Mouse (Mus musculus) spleen, postnatal 36 days (tissue): ENCODE measurements around the gene Amt.
"Not testable (repeated sequence)": the region's sequence is repeated elsewhere in the genome, so short reads cannot be mapped to it uniquely, and the experiment has no call there.

ENCODE experiments used
- DNase-seq, 2 experiments: peaks; one replicate each; pipeline ENCODE4 v3.0.0; 2022; ENCODE audit warnings: low spot score in 2 of 2, mixed read lengths in 1 of 2

The Amt gene

DNA sequence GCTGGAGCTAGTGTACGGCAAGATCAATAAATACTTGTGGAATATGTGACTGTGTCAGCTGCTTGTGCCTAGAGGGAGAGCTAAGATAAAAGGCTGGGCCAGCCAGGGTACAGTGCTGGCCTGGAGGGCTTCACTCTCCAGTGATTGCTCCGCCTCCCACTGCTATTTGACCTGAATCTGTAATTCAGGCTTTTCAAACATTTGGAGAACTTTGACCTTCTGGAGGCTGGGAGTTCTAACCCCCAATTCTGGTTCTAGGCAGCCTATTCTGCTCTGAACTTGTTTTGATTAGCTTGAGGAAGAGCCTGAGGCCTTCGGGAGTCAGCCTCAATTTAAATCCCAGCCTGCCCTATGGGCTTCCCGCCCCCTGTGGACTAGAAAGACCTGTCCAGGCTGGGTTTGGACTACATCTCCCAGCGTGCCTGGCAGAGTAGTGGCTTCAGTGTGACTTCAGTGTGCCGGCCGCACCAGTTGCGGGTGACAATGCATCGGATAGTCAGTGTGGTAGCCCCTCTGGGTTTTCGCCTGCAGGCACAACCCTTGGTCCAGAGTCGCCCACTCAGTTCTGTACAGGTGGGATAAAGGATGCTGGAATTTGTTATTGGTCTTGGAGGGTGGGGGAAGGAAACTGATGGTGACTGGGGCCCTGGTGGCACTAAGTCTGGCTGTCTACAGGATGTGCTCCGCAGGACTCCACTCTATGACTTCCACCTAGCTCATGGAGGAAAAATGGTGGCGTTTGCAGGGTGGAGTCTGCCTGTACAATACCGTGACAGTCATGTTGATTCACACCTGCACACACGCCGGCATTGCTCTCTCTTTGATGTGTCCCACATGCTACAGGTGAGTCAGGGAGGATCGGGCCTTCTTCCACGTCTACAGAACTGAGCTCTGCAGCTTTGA lies at the start of gene Amt:
Amt (plus strand) TSS at position 401 of the 903 bp plus-strand sequence.
- DNase-seq = no peak

DNA sequence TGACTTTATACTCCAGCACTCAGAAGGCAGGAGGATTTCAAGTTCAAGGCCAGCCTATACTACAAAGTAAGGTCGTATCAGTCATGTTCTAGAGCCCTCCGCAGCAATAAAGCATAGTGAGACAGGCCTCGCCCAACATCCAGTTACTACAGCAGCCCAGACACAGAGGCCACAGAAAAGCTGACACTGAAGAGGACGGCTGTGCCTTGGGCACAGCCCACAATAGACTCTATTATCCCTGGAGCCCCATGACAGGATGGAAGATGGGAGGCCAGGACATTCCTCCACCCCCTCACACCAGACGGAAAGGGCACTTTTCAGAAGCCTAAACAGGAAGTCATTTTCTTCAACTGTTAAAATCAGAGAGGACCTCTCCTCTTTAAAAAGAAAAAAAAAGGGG lies 47.7 kb upstream of the Amt start:
- DNase-seq = no peak

DNA sequence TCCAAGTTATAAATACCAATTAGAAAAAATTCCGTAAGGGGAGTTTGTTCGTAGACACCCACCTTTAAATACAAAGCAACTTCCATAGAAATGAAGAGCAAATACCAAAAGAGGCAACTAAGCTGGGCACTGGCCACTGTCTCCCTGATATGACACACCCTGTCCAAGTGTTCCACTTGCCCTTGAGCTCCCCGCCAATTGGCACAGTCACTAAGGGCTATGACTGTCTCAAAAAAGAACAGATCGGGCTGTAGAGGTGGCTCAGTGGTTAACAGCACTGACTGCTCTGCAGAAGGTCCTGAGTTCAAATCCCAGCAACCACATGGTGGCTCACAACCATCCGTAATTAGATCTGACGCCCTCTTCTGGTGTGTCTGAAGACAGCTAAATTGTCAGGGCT lies 44.8 kb upstream of the Amt start:
- no peak for DNase-seq

DNA sequence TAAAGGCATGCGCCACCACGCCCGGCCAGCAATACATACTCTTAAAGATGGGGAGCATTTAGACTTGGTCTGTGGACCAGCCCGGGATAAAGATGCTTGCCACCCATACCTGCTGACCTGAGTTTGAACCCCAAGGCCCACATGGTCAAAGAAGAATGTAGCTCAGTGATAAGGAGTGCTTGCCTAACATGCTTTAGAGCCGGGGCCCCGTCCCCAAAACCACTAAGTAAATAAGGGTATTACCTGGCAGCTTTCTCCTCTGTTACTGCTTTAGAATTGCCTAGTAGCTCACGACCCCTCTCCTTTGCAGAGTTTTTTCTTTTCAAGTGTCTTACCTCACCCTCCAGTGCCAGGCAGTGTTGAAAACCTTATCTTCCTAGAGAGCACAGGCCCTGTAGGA lies 43.9 kb upstream of the Amt start:
- no peak for DNase-seq

DNA sequence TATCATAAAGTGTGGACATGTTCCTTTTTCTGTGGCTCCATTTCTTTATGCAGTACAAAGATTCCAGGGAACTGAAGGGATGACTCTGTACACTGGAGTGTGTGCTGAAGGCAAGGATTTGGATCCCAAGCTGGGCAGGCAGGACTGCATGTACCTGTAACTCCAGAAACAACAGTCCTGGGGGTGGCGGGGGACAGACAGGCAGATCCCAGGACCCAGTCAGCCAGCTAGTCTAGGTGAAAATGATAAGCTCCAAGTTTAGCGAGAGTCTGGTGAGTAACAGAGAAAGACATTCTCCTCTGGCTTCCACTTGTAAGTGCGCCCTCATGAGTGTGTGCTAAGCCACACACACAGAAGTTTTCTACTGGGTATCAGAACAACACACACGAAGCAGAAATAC lies 36.1 kb upstream of the Amt start:
- no peak for DNase-seq

DNA sequence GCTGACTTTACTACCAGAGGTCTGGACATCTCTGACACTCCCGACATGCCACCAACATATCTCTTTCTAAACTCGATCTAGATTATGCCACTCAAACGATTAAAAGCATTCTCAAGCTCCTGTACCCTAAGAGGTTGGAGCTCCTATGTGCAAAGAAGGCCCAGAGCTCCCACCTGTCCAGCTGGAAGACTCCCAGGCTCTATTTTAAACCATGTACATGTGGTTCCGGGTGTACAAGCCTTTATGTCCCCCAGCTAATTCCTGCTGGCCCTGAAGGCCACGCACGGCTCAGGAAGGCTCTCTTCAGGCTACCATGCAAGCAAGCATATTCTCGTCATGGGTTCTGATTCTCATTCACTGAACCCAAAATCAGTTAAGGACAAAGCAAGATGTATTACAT lies 34.8 kb upstream of the Amt start:
- no peak for DNase-seq

DNA sequence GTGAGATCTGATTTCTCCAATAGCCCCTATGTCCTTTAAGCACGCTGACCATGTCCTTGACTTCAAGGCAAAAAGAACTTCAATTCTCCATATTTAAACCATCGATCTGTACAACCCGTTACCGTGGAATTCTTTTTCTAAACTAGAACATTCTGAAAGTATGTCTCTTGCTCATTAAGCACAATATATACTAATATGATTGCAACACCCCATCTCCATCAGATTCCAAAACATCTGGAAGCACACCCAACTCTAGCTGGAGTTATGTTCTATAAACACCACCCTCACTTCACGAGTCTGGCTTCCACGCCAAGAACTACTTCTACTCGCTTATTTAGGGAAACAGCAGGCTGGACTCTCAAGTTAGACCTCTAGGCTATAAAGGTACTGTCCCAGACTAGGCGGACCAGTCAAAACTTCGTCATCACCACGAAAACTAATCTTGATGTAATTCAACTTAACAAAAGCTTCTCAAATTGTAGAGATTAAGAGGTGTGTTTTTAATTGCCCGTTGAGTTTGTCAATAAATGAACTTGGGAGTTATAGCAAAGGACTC lies 34.1 kb upstream of the Amt start:
- DNase-seq = no peak

DNA sequence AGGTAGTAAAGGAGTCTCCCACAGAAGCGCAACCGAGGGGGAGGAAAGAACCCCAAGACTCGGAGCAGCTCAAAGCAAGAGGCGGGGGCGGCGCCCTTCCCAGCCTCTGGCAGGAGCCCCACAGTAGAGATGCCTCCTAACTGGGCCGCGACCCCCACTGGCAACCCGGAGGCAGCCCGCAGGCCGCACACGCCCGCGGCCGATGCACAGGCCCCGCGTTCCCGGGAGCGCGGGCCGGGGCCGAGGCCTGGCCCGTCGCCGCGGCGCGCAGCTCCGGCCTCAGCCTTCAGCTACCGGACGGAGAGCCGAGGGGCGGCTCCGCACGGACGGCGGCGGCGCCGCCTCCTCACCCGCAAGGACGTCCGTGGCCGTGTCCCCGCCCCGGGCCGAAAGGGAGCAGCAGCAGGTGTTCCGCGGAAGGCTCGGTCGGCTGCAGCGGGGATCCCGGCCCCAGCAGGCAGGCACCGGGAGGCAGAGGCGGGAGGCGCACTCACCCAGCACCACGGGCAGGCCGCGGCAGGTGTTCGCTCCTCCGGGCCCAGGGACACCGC lies 33.4 kb upstream of the Amt start:
- DNase-seq = no peak

DNA sequence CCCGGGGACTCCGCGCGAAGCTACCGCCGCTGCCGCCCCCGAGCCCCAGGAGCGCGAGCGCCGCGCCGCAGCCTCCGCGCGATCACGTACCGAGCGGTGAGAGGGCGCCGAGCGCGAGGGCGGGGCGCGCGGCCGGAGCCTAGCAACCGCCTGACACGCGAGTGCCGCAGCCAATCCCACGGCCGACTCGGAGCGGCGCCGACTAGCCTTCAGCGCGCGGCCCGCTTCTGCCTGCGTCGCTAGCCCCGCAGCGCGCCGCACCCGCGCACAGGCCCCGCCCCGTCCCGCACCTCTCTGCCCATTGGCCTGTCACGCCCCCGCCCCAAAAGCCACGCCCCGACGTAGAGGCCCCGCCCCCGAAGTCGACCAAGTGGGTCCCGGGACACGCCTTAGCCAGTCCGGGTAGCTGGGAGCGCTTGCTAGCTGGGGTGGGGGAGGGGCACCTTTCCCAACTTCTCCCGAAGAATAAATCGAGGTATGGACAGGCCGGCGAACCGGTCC lies 32.9 kb upstream of the Amt start, which contains the start of gene Dag1:
Dag1 (minus strand) TSS at position 269 of the 501 bp plus-strand sequence.
- DNase-seq = peak; percentile 96

DNA sequence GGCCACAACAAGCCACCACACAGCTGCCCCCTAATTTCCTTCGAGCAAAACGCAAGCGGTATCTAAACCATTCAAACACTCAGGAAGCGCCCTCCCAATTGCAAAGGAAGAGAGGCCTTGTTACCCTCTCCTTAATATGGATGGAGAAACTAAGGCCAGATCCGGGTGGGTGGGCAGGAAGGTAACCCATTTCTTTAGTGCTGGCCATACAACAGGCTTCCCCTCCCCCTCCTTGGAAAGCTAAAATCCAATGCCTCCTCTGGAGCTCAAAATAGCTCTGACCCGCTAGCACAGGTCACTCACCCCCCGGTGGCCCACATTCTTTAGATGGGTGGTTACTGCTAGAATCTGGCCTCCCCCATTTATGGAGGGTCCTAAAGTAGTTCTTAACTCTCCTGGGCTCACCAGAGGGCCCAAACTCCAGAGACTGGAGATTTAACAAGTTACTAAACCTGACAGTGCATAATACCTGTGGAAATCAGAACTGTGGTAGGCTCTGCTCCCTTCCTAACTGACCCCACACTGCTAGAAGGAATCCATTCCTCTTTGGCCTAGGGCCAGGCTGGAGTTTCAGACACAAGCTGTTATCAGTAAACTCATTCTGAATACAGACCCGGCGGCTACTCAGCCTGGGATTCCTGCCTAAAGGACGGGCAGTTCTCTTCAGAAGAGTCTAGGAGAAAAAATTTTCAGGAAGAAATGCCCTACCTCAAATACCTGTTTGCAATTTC lies 32.3 kb upstream of the Amt start:
- peak in 1 of 2 experiments; percentile 18 for DNase-seq

DNA sequence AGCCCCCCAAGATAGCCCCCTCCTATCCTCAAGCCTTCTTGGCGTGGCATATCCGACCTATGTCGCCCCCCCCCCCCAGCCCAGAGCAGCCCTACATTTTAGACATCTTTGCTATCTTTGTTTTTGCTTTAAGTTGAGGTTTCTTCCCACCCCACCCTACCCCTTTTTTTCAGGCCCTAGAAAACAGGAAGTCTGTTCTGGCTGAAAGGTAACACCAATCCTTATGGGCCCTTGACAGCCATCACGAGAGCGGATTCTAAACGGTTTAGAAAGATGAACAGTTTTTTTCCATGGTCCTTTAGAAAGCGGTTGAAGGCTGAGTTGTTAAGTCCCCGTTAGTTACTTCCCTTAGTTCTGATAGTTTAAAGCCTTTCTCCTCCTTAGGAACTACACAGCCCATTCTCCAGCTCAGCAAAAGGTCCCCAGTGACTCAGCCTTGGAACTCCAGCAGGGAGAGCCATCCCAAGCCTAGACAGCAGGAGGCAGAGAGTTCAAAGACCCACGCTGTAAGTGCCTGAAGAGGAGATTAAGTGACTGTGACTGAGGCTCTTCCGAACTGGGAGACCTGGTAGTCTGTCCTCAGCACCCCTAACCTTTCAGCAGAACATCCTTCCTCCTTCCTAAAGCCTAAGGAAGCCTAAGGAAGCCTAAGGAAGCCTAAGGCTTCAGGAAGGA lies 30.3 kb upstream of the Amt start:
- peak; percentile 43 to 45 for DNase-seq

DNA sequence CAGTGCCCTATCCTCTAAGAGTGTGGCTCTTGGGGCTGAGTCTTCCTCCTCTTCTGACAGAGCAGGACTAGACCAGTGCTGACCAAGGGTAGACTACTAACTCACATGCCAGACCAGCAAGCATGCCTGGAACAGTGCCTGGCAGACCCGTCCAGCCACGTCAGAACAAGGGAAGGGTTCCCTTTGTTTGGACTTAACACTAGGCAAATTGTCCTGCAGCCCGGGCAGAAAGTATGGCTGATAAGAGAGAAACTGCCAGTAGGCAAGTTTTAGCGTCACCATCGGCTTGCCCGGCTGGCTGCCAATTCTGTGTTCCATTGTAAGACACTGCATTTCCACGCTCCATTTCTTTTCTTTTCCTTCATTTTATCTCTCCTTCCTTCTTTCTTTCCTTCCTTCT lies 29.0 kb upstream of the Amt start:
- no peak for DNase-seq

DNA sequence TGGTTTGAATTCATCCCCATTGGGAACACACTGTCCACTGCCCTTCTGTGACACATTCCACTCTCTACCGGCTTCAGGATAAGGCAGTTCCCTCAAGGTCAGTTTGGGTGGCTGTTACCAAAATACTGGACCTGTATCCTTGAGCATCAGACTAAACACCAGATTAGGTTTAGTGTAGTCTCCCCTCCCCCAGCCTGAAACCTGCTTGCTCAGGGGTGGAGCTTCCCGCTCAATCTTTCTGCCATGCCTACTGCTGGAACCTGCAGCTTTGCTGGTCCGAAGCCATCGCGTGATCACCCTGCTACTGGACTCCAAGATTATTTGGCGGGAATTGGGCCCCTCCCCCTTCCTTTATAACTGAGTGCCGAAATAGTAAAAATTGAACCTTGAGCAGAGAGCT lies 28.0 kb upstream of the Amt start:
- DNase-seq = not testable (repeated sequence)

DNA sequence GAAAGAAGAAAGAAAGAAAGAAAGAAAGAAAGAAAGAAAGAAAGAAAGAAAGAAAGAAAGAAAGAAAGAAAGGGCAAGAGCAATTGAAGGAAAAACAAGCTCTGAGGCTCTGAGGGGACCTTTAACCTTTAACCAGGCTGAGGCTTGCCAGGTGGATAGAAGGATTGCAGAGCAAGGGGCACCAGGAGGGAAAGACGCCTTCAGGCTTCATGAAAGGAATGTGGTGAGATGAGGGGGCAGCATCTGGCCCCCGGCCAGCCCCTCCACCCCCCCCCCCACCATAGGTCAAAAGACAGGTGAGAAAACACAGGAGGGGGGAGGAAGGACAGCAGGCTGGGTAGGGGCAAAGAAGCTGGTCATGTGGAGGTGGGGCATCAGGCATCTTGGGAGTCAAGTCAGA lies 24.7 kb upstream of the Amt start:
- DNase-seq = no peak

DNA sequence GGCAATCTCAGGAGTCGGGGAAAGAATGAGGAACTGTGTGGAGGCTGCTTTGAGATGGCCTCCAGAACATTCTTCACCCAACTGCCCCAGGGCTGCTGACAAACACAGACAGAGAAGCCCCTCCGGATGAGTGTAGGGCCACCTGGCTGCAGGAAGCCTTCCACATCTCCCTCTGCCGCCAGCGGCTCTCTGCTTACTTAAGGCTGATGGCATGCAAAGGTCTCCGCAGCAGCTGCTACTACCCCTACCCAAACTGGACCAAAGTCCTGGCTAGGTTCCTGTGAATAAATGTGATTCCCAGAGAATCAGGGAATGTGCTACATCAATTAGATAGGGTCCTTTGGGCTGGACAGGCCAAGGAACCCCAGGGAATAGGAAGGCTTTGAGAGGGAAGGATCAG lies 24.0 kb upstream of the Amt start:
- DNase-seq = no peak

DNA sequence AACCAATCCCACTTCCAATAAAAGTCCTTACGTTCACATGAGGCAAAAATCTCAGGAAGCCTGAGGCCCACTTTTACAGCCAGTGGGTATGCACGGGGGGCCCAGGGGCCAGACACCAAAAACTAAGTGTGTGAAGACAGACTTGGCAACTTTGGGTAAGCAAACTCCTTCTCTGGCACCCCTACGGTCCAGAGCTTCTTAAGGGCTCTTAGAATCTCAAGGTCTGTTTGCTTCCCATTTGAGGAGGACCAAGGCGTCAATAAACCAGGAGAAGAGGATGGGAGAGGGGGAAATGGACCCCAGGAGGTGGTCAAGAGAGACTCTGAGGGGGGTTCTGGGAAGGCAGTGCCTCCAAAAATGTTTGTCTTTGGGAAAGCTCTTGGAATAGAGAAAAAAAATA lies 23.2 kb upstream of the Amt start:
- DNase-seq = no peak

DNA sequence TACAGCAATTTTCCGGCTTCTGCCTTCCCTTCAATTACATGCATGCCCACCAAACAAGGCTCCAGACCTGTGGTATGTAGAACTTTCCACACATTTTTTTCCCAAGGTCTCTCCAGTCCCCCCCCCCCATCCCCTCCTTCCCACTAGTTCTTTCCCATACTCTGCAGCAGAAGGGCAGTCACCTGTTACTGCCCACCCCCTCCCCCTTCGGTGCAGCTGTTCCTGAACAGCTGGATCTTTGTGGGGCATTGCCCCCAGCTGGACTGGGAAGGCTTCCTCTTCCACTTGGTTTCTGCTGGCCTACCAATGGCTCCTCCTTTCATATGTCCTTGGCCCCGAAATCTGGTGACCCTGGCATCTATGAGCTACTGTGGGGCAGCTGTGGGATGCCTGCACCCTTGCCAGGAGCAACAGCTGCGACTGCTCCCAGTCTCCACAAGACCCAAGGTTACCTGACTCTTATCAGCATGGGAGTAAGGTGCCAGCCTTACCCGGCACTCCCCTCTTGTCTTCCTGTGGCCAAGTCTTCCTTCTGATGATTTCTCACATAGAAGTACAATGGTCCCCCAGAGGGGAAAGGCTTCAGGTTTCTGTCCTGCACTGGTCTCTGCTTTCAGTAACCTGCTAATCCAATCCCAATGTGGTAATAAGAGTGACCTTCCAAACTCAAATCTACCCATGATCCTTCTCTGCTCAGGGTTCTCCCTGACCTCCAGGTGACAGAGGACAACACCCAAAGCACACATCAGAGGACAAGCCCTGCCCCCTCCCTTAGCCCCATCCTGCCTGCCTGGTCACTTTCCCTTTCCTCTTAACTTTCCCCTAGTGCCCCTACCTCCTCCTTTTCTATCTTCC lies 21.9 kb upstream of the Amt start:
- no peak for DNase-seq

DNA sequence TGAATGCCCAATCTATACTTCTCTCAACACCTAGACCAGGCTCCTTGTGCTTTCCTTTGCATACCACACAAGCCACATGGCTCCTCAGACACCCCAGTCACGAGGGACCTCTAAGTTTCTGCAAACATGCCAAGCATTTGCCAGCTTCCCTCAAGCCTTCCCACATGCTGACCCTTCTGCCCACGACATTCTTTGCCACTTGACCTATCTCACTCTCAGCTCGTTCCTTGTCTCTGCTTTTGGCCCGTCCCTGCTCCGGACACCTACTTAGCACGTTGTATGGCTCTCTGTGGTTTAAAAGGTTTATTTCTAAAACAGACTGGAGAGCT lies 21.4 kb upstream of the Amt start:
- DNase-seq = no peak

DNA sequence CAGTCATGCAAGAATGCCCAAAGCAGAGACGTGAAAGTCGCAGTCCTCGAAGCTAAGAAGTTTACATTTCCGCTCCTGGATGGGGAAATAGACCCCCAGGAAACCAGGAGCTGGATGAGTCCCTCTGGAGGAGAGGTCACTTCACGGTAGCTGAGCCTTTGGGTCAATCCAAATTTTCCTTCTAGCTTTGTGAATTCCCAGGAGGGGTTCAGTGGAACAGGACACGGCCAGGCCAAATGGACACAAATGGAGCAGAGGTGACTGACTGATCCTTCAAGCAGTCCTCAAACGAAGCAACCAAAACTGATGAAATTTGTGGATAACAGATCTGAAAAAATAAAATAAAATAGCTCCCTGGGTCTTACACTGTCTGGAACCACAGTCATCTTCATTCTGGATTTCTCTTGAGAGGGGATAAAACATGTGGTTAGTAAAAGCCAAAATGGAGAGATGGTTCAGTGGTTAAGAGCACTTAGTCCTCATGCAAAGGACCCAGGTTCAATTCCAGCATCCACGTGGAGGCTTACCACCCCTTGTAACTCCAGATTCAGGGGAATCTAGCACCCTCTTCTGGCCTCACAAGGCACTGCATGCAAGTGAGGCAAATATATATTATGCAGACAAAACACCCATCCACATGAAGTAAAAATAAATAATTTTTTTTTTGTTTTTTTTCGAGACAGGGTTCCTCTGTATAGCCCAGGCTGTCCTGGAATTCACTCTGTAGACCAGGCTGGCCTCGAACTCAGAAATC lies 17.8 kb upstream of the Amt start:
- peak; percentile 22 to 45 for DNase-seq
